Mouse (Mus musculus) layer of hippocampus, postnatal 25 days (tissue): ENCODE measurements around the gene Baz2b. TPM values are rescaled to one million over a fixed set of nuclear protein-coding genes. Genes with fewer than 3 reads are reported as not detected.

ENCODE experiments used
- DNase-seq, 2 experiments: peaks; one replicate each; pipeline ENCODE4 v3.0.0; 2022; ENCODE audit warnings: mixed read lengths in 2 of 2, low spot score in 1 of 2; ENCODE audit errors: extremely low spot score in 1 of 2
- total RNA-seq, 2 experiments: library from RNA; stranded (reverse); gene quantifications; 2 replicates each; pipeline ENCODE4 v1.2.3; 2021

Baz2b gene
- total RNA-seq, 2 experiments from 2014 or later = 45.1 to 57.9 TPM

DNA sequence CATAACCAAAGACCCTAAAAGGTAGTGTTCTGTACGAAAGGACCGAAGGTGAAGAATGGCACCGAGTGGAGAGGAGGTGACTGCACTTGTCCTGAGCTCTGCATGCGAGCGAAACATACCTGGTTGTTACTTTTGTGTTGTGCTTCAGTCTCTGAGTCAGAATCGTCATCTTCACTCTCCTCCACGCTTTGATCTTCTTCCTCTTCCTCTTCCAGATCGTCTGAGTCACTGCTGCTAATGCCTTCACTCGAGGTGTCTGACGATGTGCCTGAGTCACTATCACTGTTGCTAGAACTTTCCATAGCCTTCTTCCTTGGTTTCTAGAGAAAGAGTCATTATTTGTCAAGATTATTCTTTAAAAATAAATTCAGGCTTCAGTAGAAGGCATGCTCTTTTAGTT, 240.5 kb downstream of the Baz2b start:
- no peak for DNase-seq

DNA sequence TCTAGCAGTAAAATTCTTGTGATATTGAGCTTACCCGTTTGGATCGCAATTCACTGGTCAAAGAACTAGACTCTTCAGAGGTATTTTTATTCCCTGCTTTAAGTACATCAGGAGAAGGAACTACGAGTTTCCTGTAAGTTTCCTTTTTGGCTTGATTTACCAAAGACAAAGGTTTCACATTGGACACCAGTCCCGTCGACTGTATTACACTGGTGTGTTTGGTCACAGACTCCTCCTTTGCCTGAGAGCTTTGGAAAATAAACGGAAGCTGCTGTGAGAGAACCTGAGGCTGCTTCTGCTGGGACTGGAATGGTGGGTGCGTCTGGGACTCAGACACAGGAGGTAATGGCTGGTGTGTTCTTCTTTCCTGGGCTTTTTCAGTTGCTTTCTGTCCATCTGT, 241.0 kb downstream of the Baz2b start:
- DNase-seq = no peak

DNA sequence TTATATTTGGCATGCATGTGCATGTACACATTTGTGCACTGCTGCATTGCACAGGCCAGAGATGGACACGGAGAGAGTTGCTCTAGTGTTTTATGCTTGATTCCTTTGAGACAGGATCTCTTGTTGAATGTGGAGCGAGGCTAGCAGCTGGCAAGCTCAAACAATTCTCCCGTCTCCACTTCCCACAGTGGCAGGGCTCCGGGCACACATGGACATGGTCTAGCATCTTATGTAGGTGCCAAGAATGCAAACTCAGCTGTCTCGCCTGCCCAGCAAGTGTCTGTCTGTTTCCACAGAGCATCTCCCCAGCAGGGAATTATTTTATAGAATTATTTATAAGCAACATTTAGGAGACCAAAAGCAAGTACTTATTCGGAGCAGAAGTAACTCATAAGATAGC, 243.2 kb downstream of the Baz2b start:
- no peak for DNase-seq

DNA sequence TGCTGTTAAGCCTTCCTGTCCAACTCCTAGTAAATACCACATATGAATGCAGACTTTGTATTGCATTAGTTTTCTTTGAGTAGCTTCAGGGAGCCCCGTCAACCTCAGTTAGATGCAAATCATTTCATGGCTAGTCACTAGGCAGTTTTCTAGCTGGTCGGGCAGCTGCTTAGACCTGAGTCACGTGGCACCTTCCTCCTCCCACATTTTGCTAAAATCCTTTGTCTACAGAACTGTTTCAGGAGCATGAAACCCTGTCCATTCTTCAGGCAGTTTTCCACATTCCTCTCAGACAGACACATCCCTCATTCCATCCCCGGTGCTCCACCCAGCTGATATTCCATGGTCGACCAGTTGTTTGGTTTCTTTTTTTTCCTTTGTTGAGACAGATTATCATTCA, 246.6 kb downstream of the Baz2b start:
- no peak for DNase-seq

DNA sequence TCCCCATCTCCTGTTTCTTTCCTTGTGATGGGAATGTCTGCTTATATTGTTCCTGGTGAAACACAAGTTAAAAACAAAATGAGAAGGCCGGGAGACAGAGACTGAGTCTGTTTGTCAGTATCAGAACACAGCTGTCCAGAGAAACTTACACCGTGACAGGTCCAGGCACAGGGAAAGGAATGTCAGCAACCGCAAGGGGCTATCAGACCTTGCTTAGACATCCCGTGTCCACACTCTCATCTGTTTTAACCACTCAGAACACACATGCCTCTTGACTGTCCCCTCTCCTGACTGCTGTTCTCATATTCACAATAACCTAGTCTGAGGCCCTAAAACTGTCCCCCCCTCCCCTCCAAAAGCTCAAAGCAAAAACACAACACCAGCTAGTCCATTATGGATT, 247.1 kb downstream of the Baz2b start:
- DNase-seq = no peak

DNA sequence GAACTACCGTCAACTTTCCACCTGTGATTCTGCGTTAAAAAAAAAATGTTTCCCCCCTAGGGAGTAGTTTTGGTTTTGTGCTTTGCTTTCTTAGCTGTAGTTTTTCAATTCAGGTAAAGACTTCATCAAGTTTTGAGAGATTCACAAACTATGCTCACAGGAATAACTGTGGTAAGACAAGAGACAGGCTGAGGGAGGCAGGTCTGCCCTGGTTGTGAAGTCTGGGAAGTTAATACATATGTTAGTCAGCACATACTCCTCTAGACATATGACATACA, 249.2 kb downstream of the Baz2b start:
- DNase-seq = no peak

DNA sequence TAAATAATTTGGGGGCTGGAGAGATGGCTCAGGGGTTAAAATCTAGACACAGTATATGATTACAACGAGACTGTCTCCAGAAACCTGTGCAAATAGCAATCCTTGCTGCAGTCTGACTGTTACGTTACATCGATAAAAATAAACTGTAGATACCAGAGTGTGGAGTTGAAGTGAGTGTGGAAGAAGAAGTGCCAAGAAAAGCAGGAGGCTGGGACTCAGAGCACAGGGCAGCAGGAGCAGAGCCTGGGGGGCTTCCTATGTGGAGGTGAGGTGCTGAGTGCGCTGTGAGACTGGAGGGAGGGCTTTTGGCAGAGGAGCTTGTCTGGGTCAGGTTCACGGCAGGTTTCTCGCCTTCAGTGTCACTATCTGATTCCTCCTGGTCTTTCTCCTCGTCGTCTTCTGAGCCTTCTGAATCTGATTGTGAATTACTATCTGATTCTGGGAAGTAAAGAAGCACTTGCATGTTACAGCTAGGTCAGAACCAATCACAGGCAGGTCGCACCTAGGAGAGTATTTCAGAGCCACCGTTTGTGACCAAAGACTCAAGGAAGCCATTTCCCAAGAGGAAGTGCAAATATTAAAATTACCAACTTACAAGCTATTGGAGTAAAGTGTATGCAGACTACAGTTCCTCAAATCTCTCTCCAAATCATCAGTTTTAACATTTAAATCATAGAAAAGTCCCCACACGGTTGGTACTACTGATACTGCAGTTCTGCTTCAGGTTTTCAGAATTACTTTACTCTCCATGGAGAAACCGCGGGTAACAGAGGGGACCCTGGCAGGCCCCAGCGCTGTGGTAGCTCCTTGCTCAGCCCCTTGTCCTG, 249.8 kb downstream of the Baz2b start:
- no peak for DNase-seq

DNA sequence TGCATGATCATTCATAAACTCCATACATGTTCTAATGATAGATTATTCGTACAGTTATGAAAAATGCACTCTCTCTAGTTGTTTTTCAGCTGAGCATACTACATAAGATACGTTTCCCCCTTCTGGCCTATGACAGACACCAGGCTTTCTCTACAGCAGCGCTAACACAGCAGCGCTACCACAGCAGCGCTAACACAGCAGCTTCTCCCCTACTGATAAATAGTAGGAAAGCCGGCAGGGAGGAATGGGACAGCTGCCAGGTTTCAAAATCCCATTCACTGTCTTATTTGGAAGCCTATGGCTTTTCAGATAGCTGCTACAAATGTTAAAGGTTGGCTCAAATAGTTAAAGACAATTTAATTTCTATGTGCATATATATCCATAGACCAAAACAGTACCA, 251.1 kb downstream of the Baz2b start:
- peak in 1 of 2 experiments; percentile 10 for DNase-seq

DNA sequence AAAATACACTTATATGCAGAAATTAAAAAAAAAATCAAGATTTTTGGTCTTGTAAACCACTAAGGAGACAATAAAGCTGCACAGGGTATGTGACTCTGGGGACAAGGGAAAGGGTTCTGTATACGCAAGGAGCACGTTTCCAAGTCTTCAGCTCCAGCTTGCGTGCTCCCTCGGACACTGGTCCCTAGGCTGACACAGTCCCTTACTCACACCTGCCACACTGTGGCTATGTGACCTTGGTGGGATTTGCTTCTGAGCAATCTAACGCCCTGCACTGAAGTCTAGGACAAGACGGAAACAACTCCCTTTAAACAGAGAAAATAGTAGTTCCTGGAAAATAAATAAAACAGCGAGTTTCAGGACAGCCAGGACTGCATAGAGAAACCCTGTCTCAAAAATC, 253.7 kb downstream of the Baz2b start:
- DNase-seq = no peak

DNA sequence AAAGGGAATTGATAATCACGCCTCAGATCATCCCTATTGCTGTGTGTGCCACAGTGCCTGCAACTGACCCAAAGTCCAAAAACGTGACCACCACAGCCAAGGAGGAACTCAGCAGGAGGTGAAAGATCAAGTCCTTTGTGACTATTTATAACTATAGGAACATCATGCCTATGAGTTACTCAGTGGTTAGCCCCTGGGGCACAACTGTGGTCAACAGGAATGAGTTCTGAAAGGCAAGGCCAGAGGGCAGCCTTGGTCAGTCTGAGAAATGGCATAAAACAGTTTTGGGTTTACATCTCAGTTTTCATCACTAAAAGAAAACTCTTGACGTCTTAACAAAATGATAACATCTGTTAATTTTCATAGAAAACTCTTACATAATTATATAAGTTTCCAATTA, 254.8 kb downstream of the Baz2b start:
- DNase-seq = no peak

DNA sequence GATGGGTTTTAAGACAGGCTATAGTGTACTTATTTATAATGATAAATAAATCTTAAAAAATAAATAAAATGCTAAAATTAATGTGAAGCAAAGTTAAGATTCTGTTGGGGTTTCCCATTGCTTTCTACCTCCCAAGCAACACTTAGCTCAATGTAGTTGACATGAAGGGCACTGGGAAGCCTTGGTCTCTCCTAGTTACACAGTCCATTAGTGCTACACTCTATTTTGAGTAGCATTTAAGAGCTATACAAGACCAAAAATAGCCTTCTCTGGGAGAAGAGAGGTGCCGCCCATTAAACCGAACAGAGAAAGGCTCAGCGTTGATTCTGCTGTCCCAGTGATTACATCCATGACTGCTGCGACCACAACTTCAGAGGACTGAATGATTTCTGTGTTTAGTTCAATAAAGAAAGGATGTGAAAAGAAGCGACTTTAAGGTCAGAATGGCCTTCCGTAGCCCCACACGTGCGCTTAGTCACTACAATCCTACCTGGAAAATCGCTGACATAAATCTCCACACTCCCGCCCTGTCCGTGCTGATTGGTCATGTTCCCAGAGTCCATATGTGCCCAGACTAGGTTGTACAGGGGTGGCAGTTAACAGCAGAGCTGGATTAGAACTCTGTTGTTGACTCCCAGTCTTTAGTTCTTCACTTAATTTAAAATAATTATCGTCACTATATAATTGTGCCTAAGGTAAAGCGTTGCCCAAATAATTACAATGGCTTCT, 257.2 kb downstream of the Baz2b start:
- no peak for DNase-seq

DNA sequence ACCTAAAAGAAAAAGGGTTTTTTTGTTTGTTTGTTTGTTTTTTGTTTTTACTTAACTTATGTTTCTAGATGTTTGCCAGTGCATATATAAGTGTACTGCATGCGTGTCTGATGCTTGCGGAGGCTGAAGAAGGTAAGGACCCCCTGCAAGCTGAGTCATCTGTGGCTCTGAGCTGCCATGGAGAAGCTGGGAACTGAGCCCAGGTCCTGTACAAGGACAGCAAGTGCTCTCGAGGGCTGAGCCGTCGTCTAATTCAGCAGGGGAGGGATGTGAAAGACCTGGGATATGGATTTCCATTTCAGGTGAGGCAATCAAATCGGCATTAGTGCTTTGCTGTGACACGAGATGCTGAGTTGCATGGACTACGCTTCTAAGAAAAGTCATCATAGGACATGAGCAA, 257.9 kb downstream of the Baz2b start:
- no peak for DNase-seq

DNA sequence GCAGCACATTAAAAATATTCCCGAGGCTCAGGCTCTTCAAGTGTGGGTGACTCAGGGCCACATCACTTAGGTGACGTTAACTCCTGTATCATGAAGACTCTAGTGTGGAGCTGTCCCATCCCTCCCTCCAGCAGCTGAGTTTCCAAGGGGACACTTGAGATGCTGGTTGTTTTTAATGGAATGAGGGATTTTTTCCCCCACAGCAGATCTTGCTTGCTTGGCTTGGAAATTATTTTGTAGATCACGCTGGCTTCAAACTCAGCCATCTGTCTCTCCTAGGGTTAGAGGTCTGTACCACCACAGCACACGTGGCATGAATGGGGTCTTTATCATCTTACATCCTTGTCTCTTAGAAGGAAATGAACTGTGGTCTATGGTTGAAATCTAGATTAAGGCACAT, 258.5 kb downstream of the Baz2b start:
- DNase-seq = no peak

DNA sequence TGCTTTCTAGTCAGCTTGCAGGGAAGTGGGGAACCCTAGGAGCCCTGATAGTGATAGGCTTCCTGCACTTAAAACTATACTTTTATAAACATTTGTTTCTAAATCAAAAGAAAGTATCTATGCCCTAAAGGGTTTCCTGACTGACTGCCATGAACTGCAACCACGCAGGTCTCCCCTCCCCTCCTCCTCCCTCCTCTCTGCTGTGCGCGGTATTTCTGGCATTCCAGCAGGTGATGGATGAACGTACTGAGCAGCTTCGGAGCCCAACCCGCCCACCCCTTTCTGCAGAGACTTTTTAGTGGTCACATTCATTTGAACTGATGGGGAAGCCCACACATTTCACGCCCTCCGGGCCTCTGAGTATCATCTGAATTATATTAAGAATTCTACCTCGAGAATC, 273.3 kb downstream of the Baz2b start:
- DNase-seq = no peak

DNA sequence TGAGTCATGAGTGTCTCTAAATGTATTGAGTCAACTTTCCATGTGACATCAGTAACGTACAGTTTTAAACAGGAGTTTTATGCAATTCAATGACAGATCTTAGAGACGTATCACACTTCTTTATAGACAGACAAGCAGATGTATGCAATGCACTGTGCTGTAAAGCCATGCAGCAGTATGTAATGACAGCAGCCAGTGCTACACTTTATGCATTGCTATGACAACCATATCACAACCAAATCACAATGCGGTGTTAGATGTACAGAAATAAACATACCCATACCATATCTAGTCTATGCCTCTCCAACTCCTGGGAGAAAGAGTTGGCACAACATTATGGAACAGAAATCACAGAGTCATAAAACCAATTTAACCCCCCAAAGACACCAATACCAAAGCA, 276.5 kb downstream of the Baz2b start:
- DNase-seq = no peak

DNA sequence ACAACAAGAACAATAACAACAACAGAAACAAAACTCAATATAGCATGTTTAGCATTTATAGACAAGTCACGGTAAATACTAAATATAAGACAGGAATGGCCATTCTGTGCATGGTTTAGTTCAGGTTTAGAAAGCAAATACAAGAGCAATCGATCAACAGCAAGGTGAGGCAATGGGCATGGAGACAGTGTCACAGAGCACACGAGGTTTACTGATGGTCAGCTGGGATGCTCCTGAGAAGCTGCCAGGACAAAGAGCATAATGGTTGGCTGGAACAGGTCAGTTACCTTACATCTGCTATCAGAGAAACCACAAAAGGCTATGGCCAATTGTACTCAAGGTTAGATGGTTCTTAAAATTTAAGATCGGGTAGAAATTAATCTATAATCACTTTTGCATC, 277.4 kb downstream of the Baz2b start:
- no peak for DNase-seq

DNA sequence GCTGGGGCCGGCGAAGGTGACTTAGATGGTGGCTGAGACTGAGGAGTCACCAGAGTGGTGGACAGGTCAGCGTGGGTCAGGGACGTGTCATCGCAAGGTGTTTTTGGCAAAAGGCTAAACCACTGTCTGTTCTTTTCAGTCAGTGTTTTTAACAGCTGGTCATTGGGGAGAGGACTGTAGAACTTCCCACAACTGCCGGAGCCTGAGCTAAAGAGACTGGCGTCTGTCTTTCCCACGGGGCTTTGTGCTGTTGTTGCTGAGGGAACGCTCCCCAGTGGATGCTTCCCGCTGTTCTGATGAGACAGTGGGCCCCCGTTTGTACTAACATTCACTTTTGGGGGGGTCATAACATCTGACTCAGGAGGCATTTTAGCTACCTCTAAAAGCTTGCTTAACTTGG, 296.0 kb downstream of the Baz2b start:
- DNase-seq = no peak

DNA sequence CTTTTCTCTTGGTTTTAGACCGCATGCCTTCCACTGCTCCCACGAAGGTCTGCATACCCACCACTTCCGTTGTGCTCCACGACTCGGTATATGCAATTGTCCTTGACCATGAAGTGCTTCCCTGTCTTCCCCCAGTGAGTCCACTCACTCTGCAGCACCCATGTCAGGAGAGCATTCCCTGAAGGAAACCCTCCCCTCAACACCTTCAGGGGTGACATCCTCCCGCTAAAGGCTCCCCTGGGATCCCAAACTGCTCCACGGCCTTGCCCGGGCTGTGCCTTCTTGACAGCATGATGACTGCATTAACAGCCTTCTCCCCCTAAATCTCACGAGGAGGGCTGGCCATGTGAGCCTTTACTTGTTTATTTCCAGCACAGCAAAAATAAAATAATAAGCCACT, 301.6 kb downstream of the Baz2b start:
- no peak for DNase-seq

DNA sequence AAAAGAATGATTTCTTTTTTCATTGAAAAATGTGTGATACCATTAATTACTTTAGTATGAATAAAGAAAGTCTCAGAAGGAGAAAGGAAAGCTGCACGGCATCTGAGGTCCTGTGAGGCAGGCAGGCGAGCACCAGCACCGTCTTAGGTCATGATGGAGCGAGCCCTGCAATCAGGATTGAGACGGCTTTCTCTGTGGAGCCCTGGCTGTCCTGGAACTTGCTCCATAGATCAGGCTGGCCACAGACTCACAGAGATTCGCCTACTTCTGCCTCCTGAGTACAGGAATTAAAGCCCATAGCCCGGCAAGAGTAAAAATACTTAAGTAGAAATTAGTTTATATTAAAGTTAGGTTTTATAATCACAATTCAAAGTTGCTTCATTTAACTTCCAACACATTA, 305.6 kb downstream of the Baz2b start:
- DNase-seq = no peak

DNA sequence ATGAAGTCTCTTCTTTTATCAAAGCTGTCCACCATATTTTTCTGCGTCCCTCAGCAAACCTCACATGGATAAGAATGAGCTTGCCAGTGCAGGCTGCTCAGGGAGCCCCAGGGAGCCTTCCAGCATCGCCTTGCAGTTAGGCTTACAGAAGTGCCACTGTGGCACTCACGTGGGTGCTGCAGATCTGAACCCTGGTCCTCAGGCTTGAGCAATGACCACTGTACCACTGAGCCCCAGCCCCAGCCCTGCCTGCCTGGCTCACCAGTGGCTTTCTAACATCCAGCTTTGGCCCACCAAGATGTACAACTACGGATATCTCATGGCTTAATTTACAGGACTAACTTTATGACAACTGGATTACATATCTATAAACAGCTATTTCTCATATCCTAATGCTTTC, 311.0 kb downstream of the Baz2b start:
- no peak for DNase-seq

DNA sequence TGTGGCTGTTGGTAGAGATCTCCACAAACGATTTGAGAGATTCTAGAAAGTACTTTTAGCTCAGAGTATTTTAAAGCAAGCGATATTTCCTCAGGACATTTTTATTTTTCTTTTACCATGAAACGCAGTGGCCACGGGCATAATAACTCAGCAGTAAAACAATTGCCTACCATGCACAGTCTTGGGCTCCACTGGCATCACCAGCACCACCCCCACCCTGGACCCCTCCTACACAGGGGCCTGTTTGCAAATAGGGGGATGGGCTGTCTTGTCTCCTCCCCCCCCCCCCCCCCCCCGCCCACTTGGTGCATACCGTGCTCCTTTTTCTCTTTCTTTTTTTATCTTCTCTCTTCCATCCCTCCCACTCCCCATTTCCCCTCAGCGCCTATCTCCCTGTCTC, 311.5 kb downstream of the Baz2b start:
- no peak for DNase-seq

DNA sequence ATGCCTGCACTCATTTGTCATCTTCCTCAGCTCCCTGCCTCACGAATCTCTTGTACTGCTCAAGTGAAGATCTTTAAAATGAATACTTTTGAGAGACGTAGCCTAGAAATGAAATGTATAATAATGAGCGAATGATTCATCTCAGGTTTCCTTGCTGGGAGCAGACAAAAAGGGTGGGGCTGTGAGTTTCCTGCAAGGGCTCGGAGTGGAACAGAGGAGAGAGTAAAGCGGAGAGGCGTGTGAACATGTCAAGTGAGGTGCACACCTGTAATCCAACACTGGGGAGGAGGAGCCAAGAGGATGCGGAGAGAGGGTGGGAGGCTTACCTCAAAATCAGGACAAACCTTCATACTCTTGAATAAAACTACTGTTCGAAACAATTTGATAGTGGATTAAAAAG, 312.8 kb downstream of the Baz2b start:
- DNase-seq = no peak
